Mouse (Mus musculus) embryo, embryonic 9.5 days (tissue): ENCODE results near the gene Actrt3.

Experiments
- DNase-seq: peaks from one replicate; pipeline ENCODE4 v3.0.0-alpha.2; 2017; ENCODE audit errors: extremely low spot score

Gene Actrt3

GRCm38 (mm10) chr3:30599711-30600545 lies at the start of gene Actrt3:
Actrt3 (minus strand) TSS chr3:30599939.
- peak; percentile 54 for DNase-seq

GRCm38 (mm10) chr3:30648466-30648865 lies 48.7 kb upstream of the Actrt3 start:
- DNase-seq = no peak

GRCm38 (mm10) chr3:30647440-30648090 lies 47.8 kb upstream of the Actrt3 start, which contains the start of gene Lrrc34:
Lrrc34 (minus strand) TSS chr3:30647869.
- DNase-seq = peak; percentile 79

- no peak for DNase-seq
These were observed 47.0 kb upstream of the Actrt3 start for GRCm38 (mm10) chr3:30646761-30647160.

GRCm38 (mm10) chr3:30644207-30644606 lies 44.5 kb upstream of the Actrt3 start, which contains the start of gene Lrriq4:
Lrriq4 (plus strand) TSS chr3:30644507.
- DNase-seq = no peak

GRCm38 (mm10) chr3:30635629-30636028 lies 35.9 kb upstream of the Actrt3 start:
- no peak for DNase-seq

- no peak for DNase-seq
These were observed 33.9 kb upstream of the Actrt3 start for GRCm38 (mm10) chr3:30633681-30634080.

GRCm38 (mm10) chr3:30620132-30620531 lies 20.4 kb upstream of the Actrt3 start:
- no peak for DNase-seq

GRCm38 (mm10) chr3:30610930-30611329 lies 11.2 kb upstream of the Actrt3 start:
- no peak for DNase-seq

- no peak for DNase-seq
These were observed 9.3 kb upstream of the Actrt3 start for GRCm38 (mm10) chr3:30608999-30609398.

GRCm38 (mm10) chr3:30603256-30603655 lies 3.5 kb upstream of the Actrt3 start:
- no peak for DNase-seq

- DNase-seq = no peak
These were observed 3.0 kb upstream of the Actrt3 start for GRCm38 (mm10) chr3:30602740-30603098.

GRCm38 (mm10) chr3:30602065-30602739 lies 2.5 kb upstream of the Actrt3 start, which contains the start of gene Mynn:
Mynn (plus strand) TSS chr3:30602065.
- peak; percentile 98 for DNase-seq

GRCm38 (mm10) chr3:30601610-30602064 lies 1.9 kb upstream of the Actrt3 start:
- no peak for DNase-seq

GRCm38 (mm10) chr3:30601175-30601574 lies 1.4 kb upstream of the Actrt3 start:
- DNase-seq = peak; percentile 88

- peak; percentile 72 for DNase-seq
These were observed 978 bp upstream of the Actrt3 start for GRCm38 (mm10) chr3:30600717-30601116.

- no peak for DNase-seq
These were observed 2.5 kb downstream of the Actrt3 start for GRCm38 (mm10) chr3:30597271-30597670.

- peak; percentile 65 for DNase-seq
These were observed 4.5 kb downstream of the Actrt3 start for GRCm38 (mm10) chr3:30595111-30595832.

- DNase-seq = no peak
These were observed 5.8 kb downstream of the Actrt3 start for GRCm38 (mm10) chr3:30593719-30594485.

GRCm38 (mm10) chr3:30592418-30592853 lies 7.3 kb downstream of the Actrt3 start:
- peak; percentile 54 for DNase-seq

- DNase-seq = no peak
These were observed 10.9 kb downstream of the Actrt3 start for GRCm38 (mm10) chr3:30588865-30589264.
